Mouse (Mus musculus) midbrain, embryonic 15.5 days (tissue): ENCODE data around the gene Rpl23a. TPM values are rescaled to one million over a fixed set of nuclear protein-coding genes. Genes with fewer than 3 reads are reported as not detected.
A peak's percentile ranks its signal among the peaks of the same experiment; 100 is the strongest.
"Not testable (repeated sequence)": the region's sequence is repeated elsewhere in the genome, so short reads cannot be mapped to it uniquely, and the experiment has no call there.

Source experiments
- ATAC-seq: fragments of 200-750 bp; cut with Nextera tagmentation; replicated peaks from 2 replicates; pipeline ENCODE4 v1.8.0; 2017; ENCODE audit warnings: moderate TSS enrichment
- H3K27ac ChIP-seq: fragments of 300-500 bp; sonication (generic); 2 replicates; pipeline ENCODE4 v1.5.1; 2015; ENCODE audit warnings: mild to moderate bottlenecking, inconsistent platforms
- H3K27me3 ChIP-seq: fragments of 300-500 bp; sonication (generic); replicated peaks from 2 replicates; pipeline ENCODE4 v1.6.1; 2015; ENCODE audit warnings: inconsistent platforms
- H3K36me3 ChIP-seq: fragments of 300-500 bp; sonication (generic); replicated peaks from 2 replicates; pipeline ENCODE4 v1.6.1; 2015; ENCODE audit warnings: inconsistent platforms
- H3K4me1 ChIP-seq: fragments of 300-500 bp; sonication (generic); 2 replicates; pipeline ENCODE4 v1.6.1; 2015; ENCODE audit warnings: inconsistent platforms
- H3K4me2 ChIP-seq: fragments of 300-500 bp; sonication (generic); 2 replicates; pipeline ENCODE4 v1.6.1; 2015; ENCODE audit warnings: inconsistent platforms, mild to moderate bottlenecking, moderate library complexity
- H3K4me3 ChIP-seq: fragments of 300-500 bp; sonication (generic); 2 replicates; pipeline ENCODE4 v1.5.1; 2015; ENCODE audit warnings: mild to moderate bottlenecking, inconsistent platforms
- H3K9ac ChIP-seq: fragments of 300-500 bp; sonication (generic); 2 replicates; pipeline ENCODE4 v1.6.1; 2015; ENCODE audit warnings: mild to moderate bottlenecking, inconsistent platforms
- H3K9me3 ChIP-seq: fragments of 300-500 bp; sonication (generic); 2 replicates; pipeline ENCODE4 v1.6.1; 2016; ENCODE audit warnings: inconsistent platforms
- WGBS: fragments of 180-500 bp; shearing (Covaris S2); methylation state at CpG from one replicate; pipeline ENCODE4 v1.1.7; 2015; ENCODE audit warnings: mixed read lengths; 5-methylcytosine and 5-hydroxymethylcytosine counted together
- polyA plus RNA-seq: library from polyadenylated mRNA; unstranded; fragments of >200 nt; fragmentation: Nextera tagmentation; extraction: Ambion mirVana; gene quantifications from 2 replicates; pipeline ENCODE4 v1.2.1, GENCODE M21; 2015

Rpl23a gene
- polyA plus RNA-seq, 1 experiment from 2014 or later = 703 TPM

- Histone ChIP-seq H3K9ac (no peak overlapping the region), H3K9me3 (no peaks in the 10 kb centered on the region), H3K4me3 (no peak overlapping the region), H3K27me3 (no peaks in the 10 kb centered on the region), H3K4me2 (no peak overlapping the region), H3K36me3 (peaks cover 20% of the 10 kb centered on the region), H3K4me1 (no peaks in the 10 kb centered on the region), H3K27ac (no peak overlapping the region)
- no peak for ATAC-seq
- WGBS = 91% methylated on average over 3 of the region's 3 CpGs
Observed at GRCm38 (mm10) chr11:78202372-78202771, 19.0 kb upstream of the Rpl23a start.

DNA sequence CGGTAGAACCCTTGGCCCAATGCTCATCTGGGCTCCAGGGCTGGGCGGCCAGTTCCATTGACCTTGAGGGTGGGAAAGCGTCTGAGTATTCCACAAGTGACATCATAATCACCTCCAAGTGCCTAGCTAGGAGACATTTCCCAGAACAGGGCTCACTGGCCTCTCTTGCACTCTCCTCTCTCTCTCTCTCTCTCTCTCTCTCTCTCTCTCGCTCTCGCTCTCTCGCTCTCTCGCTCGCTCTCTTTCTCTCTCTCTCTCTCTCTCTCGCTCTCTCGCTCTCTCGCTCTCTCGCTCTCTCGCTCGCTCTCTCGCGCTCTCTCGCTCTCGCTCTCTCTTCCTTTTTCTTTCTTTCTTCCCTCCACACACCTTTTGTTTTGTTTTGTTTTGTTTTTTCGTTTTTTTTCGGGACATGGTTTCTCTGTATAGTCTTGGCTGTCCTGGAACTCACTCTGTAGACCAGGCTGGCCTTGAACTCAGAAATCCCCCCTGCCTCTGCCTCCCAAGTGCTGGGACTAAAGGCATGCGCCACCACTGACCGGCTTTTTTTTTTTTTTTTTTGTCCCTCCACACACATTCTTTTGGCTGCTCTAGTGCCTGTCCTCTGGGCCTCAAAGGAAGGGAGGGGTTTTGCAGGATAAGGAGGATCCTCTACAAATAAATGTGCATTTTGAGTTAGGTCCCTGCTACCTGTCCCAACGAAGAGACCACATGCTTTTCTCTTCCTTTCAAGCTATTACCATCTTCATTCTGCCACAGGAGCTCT, 11.9 kb upstream of the Rpl23a start:
- peak overlapping the region; percentile 42 for H3K4me2 ChIP-seq
- 61% methylated on average over 23 of the region's 23 CpGs for WGBS
- peaks cover 17% of the 10 kb centered on the region for H3K36me3 ChIP-seq
- H3K27ac ChIP-seq = no peak overlapping the region
- H3K27me3 ChIP-seq = no peaks in the 10 kb centered on the region
- peak overlapping the region; percentile 27 for H3K4me3 ChIP-seq
- H3K9ac ChIP-seq = no peak overlapping the region
- H3K4me1 ChIP-seq = peaks cover 10% of the 10 kb centered on the region
- H3K9me3 ChIP-seq = no peaks in the 10 kb centered on the region
- no peak for ATAC-seq

- Histone ChIP-seq H3K9me3 (no peaks in the 10 kb centered on the region), H3K4me1 (peaks cover 18% of the 10 kb centered on the region), H3K27ac (no peak overlapping the region), H3K4me3 (peak overlapping the region; percentile 27), H3K4me2 (peak overlapping the region; percentile 42), H3K27me3 (no peaks in the 10 kb centered on the region), H3K36me3 (peaks cover 17% of the 10 kb centered on the region), H3K9ac (no peak overlapping the region)
- 3% methylated on average over 30 of the region's 30 CpGs for WGBS
- no peak for ATAC-seq
Observed at GRCm38 (mm10) chr11:78194411-78195100, 11.2 kb upstream of the Rpl23a start.

DNA sequence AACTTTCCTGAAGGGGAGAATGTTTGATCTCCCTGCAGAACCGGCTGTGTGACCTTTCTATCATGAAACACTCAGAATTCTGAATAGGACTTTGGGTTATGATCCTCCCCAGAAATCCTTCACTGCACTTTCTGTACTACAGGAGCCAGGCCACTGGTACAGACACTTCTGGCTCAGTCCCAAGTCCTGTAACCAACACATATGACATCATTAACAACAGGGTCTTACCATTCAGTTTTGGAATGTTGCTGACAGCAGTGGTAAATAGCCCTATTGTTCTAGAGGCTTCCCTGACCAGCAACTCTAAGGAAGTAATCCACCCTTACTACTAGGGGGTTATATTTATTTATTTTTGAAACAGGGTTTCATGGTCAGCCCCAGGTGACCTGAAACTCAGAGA, 9.7 kb upstream of the Rpl23a start, which contains the start of gene Proca1:
Gene Proca1 (plus strand): TSS at position 280 of the 400 bp plus-strand sequence.
- H3K9me3 ChIP-seq = no peaks in the 10 kb centered on the region
- H3K4me2 ChIP-seq = no peak within 1 kb of the TSS
- no peaks in the 10 kb centered on the region for H3K27me3 ChIP-seq
- no peak within 1 kb of the TSS for H3K9ac ChIP-seq
- peaks cover 22% of the 10 kb centered on the region for H3K4me1 ChIP-seq
- peaks cover 17% of the 10 kb centered on the region for H3K36me3 ChIP-seq
- 91% methylated on average over 1 of the region's 1 CpGs for WGBS
- no peak within 1 kb of the TSS for H3K4me3 ChIP-seq
- H3K27ac ChIP-seq = no peak within 1 kb of the TSS
- no peak for ATAC-seq

DNA sequence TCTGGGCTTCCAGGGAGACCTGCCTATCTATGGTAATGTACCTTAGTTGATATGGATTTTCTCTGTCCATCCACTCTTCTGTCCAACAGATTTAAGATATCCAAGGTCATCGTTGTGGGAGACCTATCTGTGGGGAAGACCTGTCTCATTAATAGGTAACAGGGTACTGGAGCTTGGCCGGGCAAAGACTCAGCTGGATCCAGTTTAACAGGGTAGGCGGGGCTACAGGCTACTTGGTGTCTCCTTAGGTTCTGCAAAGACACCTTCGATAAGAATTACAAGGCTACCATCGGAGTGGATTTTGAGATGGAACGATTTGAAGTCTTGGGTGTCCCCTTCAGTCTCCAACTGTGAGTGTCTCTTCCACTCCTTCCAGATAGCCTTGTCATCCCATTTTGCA, 6.7 kb upstream of the Rpl23a start:
- H3K4me2 ChIP-seq = peak overlapping the region; percentile 68
- H3K9ac ChIP-seq = no peak overlapping the region
- no peaks in the 10 kb centered on the region for H3K9me3 ChIP-seq
- H3K27me3 ChIP-seq = no peaks in the 10 kb centered on the region
- WGBS = 80% methylated on average over 6 of the region's 6 CpGs
- peak overlapping the region; percentile 91 for H3K27ac ChIP-seq
- peaks cover 17% of the 10 kb centered on the region for H3K36me3 ChIP-seq
- H3K4me1 ChIP-seq = peaks cover 27% of the 10 kb centered on the region
- H3K4me3 ChIP-seq = peak overlapping the region; percentile 69
- no peak for ATAC-seq

GRCm38 (mm10) chr11:78189234-78190040, 6.1 kb upstream of the Rpl23a start:
- peak overlapping the region; percentile 91 for H3K27ac ChIP-seq
- H3K4me2 ChIP-seq = peak overlapping the region; percentile 68
- WGBS = under 1% methylated on average over 42 of the region's 42 CpGs
- H3K4me1 ChIP-seq = peaks cover 21% of the 10 kb centered on the region
- H3K4me3 ChIP-seq = peak overlapping the region; percentile 69
- H3K9me3 ChIP-seq = no peaks in the 10 kb centered on the region
- peak; percentile 80 for ATAC-seq
- peak overlapping the region; percentile 82 for H3K9ac ChIP-seq
- peaks cover 17% of the 10 kb centered on the region for H3K36me3 ChIP-seq
- no peaks in the 10 kb centered on the region for H3K27me3 ChIP-seq

GRCm38 (mm10) chr11:78188331-78189233, 5.2 kb upstream of the Rpl23a start, which contains the start of gene Rab34:
Rab34 (plus strand) TSS chr11:78188430.
- WGBS = under 1% methylated on average over 79 of the region's 80 CpGs
- peaks cover 25% of the 10 kb centered on the region for H3K4me1 ChIP-seq
- H3K9me3 ChIP-seq = no peaks in the 10 kb centered on the region
- H3K4me3 ChIP-seq = peak within 1 kb of the TSS; percentile 69
- ATAC-seq = peak; percentile 84
- peak within 1 kb of the TSS; percentile 82 for H3K9ac ChIP-seq
- no peaks in the 10 kb centered on the region for H3K27me3 ChIP-seq
- H3K36me3 ChIP-seq = peaks cover 17% of the 10 kb centered on the region
- H3K4me2 ChIP-seq = peak within 1 kb of the TSS; percentile 68
- H3K27ac ChIP-seq = peak within 1 kb of the TSS; percentile 91

DNA sequence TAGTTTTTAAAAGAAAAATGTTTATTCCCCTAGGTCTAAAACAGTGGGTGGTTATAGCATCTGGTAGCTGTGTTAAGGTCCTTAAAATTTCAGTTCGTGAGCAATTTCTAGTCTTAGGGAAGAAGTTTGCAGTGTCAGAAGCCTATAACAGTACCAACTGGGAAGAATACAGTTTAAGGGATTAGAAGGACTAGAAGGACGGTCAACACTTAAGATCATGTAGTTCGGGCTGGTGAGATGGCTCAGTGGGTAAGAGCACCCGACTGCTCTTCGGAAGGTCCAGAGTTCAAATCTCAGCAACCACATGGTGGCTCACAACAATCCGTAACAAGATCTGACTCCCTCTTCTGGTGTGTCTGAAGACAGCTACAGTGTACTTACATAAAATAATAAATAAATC, 1.3 kb upstream of the Rpl23a start:
- not testable (repeated sequence) for H3K9me3 ChIP-seq, H3K9ac ChIP-seq, H3K27me3 ChIP-seq, H3K4me2 ChIP-seq, ATAC-seq, H3K27ac ChIP-seq, H3K4me3 ChIP-seq
- 94% methylated on average over 6 of the region's 6 CpGs for WGBS
- peaks cover 15% of the 10 kb centered on the region for H3K36me3 ChIP-seq
- H3K4me1 ChIP-seq = peaks cover 31% of the 10 kb centered on the region

GRCm38 (mm10) chr11:78183884-78184514, 615 bp upstream of the Rpl23a start:
- peak; percentile 9; the same call in 1 of the 2 replicates for ATAC-seq
- WGBS = 57% methylated on average over 10 of the region's 10 CpGs
- peak overlapping the region; percentile 96 for H3K27ac ChIP-seq
- H3K9ac ChIP-seq = 0 out of 2 replicates have a peak overlapping the region, but pooled peaks have one; percentile 92
- no peaks in the 10 kb centered on the region for H3K9me3 ChIP-seq
- no peaks in the 10 kb centered on the region for H3K27me3 ChIP-seq
- H3K4me2 ChIP-seq = peak overlapping the region; percentile 69
- H3K4me1 ChIP-seq = peaks cover 34% of the 10 kb centered on the region
- peak overlapping the region; percentile 81 for H3K4me3 ChIP-seq
- peaks cover 17% of the 10 kb centered on the region for H3K36me3 ChIP-seq

GRCm38 (mm10) chr11:78182450-78182849, 934 bp downstream of the Rpl23a start:
- no peaks in the 10 kb centered on the region for H3K9me3 ChIP-seq
- peaks cover 17% of the 10 kb centered on the region for H3K36me3 ChIP-seq
- ATAC-seq = no peak
- H3K27me3 ChIP-seq = no peaks in the 10 kb centered on the region
- peak overlapping the region; percentile 96; the same call in 1 of the 2 replicates for H3K27ac ChIP-seq
- H3K9ac ChIP-seq = peak overlapping the region; percentile 92
- H3K4me3 ChIP-seq = peak overlapping the region; percentile 81
- WGBS = 13% methylated on average over 7 of the region's 7 CpGs
- H3K4me2 ChIP-seq = peak overlapping the region; percentile 69
- peaks cover 43% of the 10 kb centered on the region for H3K4me1 ChIP-seq
